ENCODE assay signal across 1 mouse cellular context in the genomic region with DNA sequence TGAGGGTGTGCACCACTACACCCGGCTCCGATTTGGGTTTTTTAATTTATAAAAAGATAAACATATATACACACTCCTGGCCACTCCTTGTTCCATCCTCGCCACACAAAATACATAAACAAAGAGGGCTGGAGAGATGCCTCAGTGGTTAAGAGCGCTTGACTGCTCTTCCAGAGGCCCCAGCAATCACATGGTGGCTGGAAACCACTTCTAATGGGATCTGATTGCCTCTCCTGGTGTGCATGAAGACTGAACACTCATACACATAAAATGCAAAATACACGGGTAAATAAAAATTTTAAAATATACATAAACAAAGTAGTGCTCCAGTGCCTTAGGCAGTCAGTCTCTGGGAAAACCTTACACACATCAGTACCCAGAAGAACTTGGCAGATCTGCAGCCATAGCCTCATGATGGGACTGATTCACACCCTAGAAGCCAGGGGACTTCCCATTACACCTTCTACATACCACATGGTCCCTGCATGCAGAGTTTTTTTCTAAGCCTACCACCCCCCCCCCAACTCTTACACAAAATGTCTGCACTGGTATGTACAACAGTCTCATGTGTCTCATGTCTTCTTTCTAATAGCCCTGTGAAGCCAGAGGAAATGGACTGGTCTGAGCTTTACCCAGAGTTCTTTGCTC.
TF ChIP-seq lines count a peak whose summit lies in the region.

No protein-coding gene starts in this region.

TF ChIP-seq in MEL, 35 proteins besides CTCF, POLR2A, EP300 and RAD21:
- TF ChIP-seq MAZ (IDR thresholded peaks at IDR 0.05; ENCODE audit: low read depth, low read length) = no peak
- peak; percentile 95 for TF ChIP-seq TBP (IDR thresholded peaks at IDR 0.05; ENCODE audit: low read depth, low read length)
- TF ChIP-seq ZNF384 (IDR thresholded peaks at IDR 0.05; ENCODE audit: low read depth, low read length) = peak; percentile 52; the same call in 1 of the 2 replicates
- TF ChIP-seq ETS1 (IDR thresholded peaks at IDR 0.05; ENCODE audit: low read depth, low read length) = 0 out of 2 replicates have a peak, but pooled peaks have one; percentile 0
- no peak for TF ChIP-seq TCF12 (IDR thresholded peaks at IDR 0.05; ENCODE audit: low read depth, low read length)
